Mouse (Mus musculus): ENCODE measurements around the gene Rad51c. TPM values are rescaled to one million over a fixed set of nuclear protein-coding genes. Genes with fewer than 3 reads are reported as not detected.

The Rad51c gene
- polyA plus RNA-seq, 1 experiment: 8.6 TPM

DNA sequence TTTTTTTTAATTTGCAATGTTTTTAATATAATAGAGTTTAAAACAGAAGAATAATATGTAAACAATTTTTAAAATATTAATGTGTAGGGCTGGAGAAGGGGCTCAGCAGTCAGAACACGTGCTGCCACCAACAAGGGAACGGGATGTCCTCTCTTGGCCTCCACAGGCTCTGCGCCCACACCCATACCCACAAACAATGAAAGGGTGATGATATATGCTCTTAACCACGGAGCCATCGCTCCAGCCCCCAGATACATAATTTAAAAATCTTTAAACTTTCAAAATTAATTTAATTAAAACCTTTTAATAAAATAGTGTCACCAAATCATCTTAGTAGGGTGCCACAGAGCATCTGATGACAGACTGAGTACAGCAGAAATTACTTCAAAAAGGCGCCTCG, 37.7 kb downstream of the Rad51c start:
- Histone ChIP-seq H3K4me1 (ENCODE audit: control insufficient read depth, insufficient read depth, low read length) (no peaks in the 10 kb centered on the region), H3K4me3 (ENCODE audit: insufficient read depth, low read length) (no peak overlapping the region), H3K27ac (ENCODE audit: insufficient read depth, low read length) (no peak overlapping the region)
- TF ChIP-seq CTCF (IDR thresholded peaks at IDR 0.05; ENCODE audit: borderline replicate concordance, insufficient read depth, low read length): no peak
- TF ChIP-seq POLR2A (IDR thresholded peaks at IDR 0.05; ENCODE audit: low read depth, low read length): no peak

DNA sequence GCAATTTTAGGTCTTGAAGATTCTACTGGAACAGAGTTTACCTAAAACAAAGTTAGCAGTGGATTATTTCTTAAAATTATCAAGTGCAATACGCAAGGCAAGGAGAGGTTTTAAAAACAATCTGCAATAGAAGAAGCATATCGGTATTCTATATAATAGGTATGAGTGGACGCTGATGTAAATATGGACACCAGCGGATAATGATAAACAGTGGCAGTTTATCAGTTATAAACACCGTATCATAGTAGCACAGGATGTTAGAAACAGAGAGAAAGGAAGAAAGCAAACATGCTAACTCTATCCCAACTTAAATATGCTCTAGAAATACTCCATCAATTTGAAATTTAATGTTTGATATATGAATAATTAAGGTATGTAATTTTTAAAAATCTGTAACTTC, 39.6 kb downstream of the Rad51c start:
- TF ChIP-seq CTCF (IDR thresholded peaks at IDR 0.05; ENCODE audit: borderline replicate concordance, insufficient read depth, low read length): no peak
- TF ChIP-seq POLR2A (IDR thresholded peaks at IDR 0.05; ENCODE audit: low read depth, low read length): no peak
- Histone ChIP-seq H3K27ac (ENCODE audit: insufficient read depth, low read length) (no peak overlapping the region), H3K4me1 (ENCODE audit: control insufficient read depth, insufficient read depth, low read length) (no peaks in the 10 kb centered on the region), H3K4me3 (ENCODE audit: insufficient read depth, low read length) (no peak overlapping the region)

GRCm38 (mm10) chr11:87359262-87359612, 45.5 kb downstream of the Rad51c start:
- no peak overlapping the region for H3K27ac ChIP-seq (ENCODE audit: insufficient read depth, low read length)

GRCm38 (mm10) chr11:87358331-87359261, 46.2 kb downstream of the Rad51c start, which contains the start of gene Ppm1e:
Gene Ppm1e (minus strand): TSS chr11:87359023.
- Histone ChIP-seq H3K4me1 (ENCODE audit: control insufficient read depth, insufficient read depth, low read length) (no peaks in the 10 kb centered on the region), H3K4me3 (ENCODE audit: insufficient read depth, low read length) (peak within 1 kb of the TSS; percentile 68), H3K27ac (ENCODE audit: insufficient read depth, low read length) (no peak within 1 kb of the TSS)
- TF ChIP-seq CTCF (IDR thresholded peaks at IDR 0.05; ENCODE audit: borderline replicate concordance, insufficient read depth, low read length): no peak
- TF ChIP-seq POLR2A (IDR thresholded peaks at IDR 0.05; ENCODE audit: low read depth, low read length): no peak

More at GRCm38 (mm10) chr11:87359262-87359612, 45.5 kb downstream of the Rad51c start:
- H3K4me3 ChIP-seq (ENCODE audit: insufficient read depth, low read length): peak overlapping the region; percentile 68
- TF ChIP-seq CTCF (IDR thresholded peaks at IDR 0.05; ENCODE audit: borderline replicate concordance, insufficient read depth, low read length) (no peak), POLR2A (IDR thresholded peaks at IDR 0.05; ENCODE audit: low read depth, low read length) (no peak)
- no peaks in the 10 kb centered on the region for H3K4me1 ChIP-seq (ENCODE audit: control insufficient read depth, insufficient read depth, low read length)

GRCm38 (mm10) chr11:87357317-87358300, 47.1 kb downstream of the Rad51c start:
- Histone ChIP-seq H3K27ac (ENCODE audit: insufficient read depth, low read length) (no peak overlapping the region), H3K4me1 (ENCODE audit: control insufficient read depth, insufficient read depth, low read length) (no peaks in the 10 kb centered on the region), H3K4me3 (ENCODE audit: insufficient read depth, low read length) (peak overlapping the region; percentile 68)
- TF ChIP-seq CTCF (IDR thresholded peaks at IDR 0.05; ENCODE audit: borderline replicate concordance, insufficient read depth, low read length) (no peak), POLR2A (IDR thresholded peaks at IDR 0.05; ENCODE audit: low read depth, low read length) (no peak)

DNA sequence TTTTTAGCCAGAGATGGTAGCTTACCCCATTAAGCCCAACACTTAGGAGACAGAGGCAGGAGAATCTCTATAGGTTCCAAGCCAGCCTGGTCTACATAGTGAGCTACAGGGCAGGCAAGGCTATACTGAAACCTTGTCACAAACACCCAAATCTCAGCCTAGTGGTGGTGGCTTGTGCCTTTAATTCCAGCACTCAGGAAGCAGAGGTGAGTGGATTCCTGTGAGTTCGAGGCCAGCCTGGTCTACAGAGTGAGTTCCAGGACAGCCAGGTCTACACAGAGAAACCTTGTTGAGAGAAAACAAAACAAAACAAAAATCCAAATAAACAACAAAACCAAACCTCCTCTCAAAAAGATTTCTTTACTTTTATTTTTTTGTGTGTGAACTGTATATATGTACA, 49.9 kb downstream of the Rad51c start:
- TF ChIP-seq CTCF (IDR thresholded peaks at IDR 0.05; ENCODE audit: borderline replicate concordance, insufficient read depth, low read length) (no peak), POLR2A (IDR thresholded peaks at IDR 0.05; ENCODE audit: low read depth, low read length) (no peak)
- no peak overlapping the region for H3K4me3 ChIP-seq (ENCODE audit: insufficient read depth, low read length)
- no peaks in the 10 kb centered on the region for H3K4me1 ChIP-seq (ENCODE audit: control insufficient read depth, insufficient read depth, low read length)
- H3K27ac ChIP-seq (ENCODE audit: insufficient read depth, low read length): no peak overlapping the region

DNA sequence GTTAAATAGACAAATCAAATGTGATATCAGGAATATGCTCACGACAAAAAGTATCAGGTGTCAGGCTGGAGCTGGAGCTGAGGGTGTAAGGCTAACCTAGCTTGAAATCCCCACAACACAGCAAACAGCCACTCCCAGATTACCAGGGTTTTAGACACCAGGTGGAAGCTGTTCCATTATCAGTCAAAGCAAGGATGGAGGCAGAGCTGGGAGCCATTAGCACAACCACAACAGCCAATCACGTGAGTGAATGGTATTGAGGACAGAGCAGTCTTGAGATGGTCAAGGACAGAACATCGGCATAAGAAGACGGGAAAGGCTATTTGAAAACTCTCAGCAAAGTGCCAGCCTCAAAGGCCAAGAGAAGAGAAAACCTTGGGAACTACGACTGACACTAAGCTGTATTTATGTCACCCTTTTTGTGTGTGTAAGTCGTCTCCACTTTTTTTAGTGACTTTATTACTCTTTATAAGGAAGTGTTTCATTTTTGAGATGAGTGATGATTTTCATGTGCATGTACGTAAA, 51.0 kb downstream of the Rad51c start:
- no peaks in the 10 kb centered on the region for H3K4me1 ChIP-seq (ENCODE audit: control insufficient read depth, insufficient read depth, low read length)
- no peak for TF ChIP-seq POLR2A (IDR thresholded peaks at IDR 0.05; ENCODE audit: low read depth, low read length)
- TF ChIP-seq CTCF (IDR thresholded peaks at IDR 0.05; ENCODE audit: borderline replicate concordance, insufficient read depth, low read length): no peak
- H3K4me3 ChIP-seq (ENCODE audit: insufficient read depth, low read length): no peak overlapping the region
- no peak overlapping the region for H3K27ac ChIP-seq (ENCODE audit: insufficient read depth, low read length)

Other genes starting within 250 kb of the Rad51c start
- 1.4 and 1.6 TPM in 2 replicates for gene Ppm1e, start 45.9 kb downstream of the Rad51c start, polyA plus RNA-seq (2011; ENCODE audit: insufficient read length, low read depth, missing spikeins)
- 0.11 and 0.30 TPM in 2 replicates for gene Tex14, start 111 bp upstream of the Rad51c start, polyA plus RNA-seq (2011; ENCODE audit: insufficient read length, low read depth, missing spikeins)
- gene Gm11492, start 161.7 kb upstream of the Rad51c start, polyA plus RNA-seq (2011; ENCODE audit: insufficient read length, low read depth, missing spikeins): not detected in 2 replicates
- 2.9 and 3.6 TPM in 2 replicates for gene Sept4, start 163.9 kb upstream of the Rad51c start, polyA plus RNA-seq (2011; ENCODE audit: insufficient read length, low read depth, missing spikeins)
- 29.3 and 34.5 TPM in 2 replicates for gene Mtmr4, start 187.2 kb upstream of the Rad51c start, polyA plus RNA-seq (2011; ENCODE audit: insufficient read length, low read depth, missing spikeins)
- 0.12 and 0.23 TPM in 2 replicates for gene Hsf5, start 212.2 kb upstream of the Rad51c start, polyA plus RNA-seq (2011; ENCODE audit: insufficient read length, low read depth, missing spikeins)